In genomic region chr1:121390855-121391254, GRCm38 (mm10) we compare ENCODE assay signal across 21 mouse cellular contexts. TPM values are rescaled to one million over a fixed set of nuclear protein-coding genes. Genes with fewer than 3 reads are reported as not detected.
DNase-seq lines count a peak whose midpoint lies in the region; ATAC-seq lines count a peak whose summit lies in the region.
"Had no signal": no experiment of that assay in that cellular context is flagged by ENCODE, and none has a peak within 500 bp of the region (broad histone marks: within the 10 kb centered on the region; RNA-seq: fewer than 3 reads in every experiment).

No protein-coding gene starts in this region.

- H3K4me2 ChIP-seq in hindbrain, embryonic 12.5 days (replicated peaks), result no peak overlapping the region; the same call in 1 of the 2 replicates
- no peak overlapping the region for H3K4me2 ChIP-seq in hindbrain, embryonic 11.5 days (replicated peaks; ENCODE audit: low read depth, low read length)
- no peak overlapping the region; the same call in 1 of the 2 replicates for H3K4me2 ChIP-seq in neural tube, embryonic 13.5 days
- peak overlapping the region; percentile 43 for H3K4me2 ChIP-seq in midbrain, embryonic 15.5 days
- no peak overlapping the region for H3K4me2 ChIP-seq in kidney, embryonic 14.5 days (replicated peaks; ENCODE audit: low read depth, low read length)
- H3K4me2 ChIP-seq: liver, embryonic 11.5 days; stomach, embryonic 15.5 days had no signal

- H3K9me3 ChIP-seq in hindbrain, embryonic 12.5 days (replicated peaks), result no peaks in the 10 kb centered on the region
- no peaks in the 10 kb centered on the region for H3K9me3 ChIP-seq in hindbrain, embryonic 11.5 days (ENCODE audit: control insufficient read depth, low read length)
- H3K9me3 ChIP-seq in neural tube, embryonic 13.5 days, result no peaks in the 10 kb centered on the region
- H3K9me3 ChIP-seq in midbrain, embryonic 15.5 days, result no peaks in the 10 kb centered on the region
- no peaks in the 10 kb centered on the region for H3K9me3 ChIP-seq in kidney, embryonic 14.5 days (ENCODE audit: control insufficient read depth, low read length)
- H3K9me3 ChIP-seq: embryonic facial prominence, embryonic 10.5 days; stomach, embryonic 15.5 days had no signal

- H3K27me3 ChIP-seq in hindbrain, embryonic 12.5 days, result no peaks in the 10 kb centered on the region
- H3K27me3 ChIP-seq in hindbrain, embryonic 11.5 days (ENCODE audit: control insufficient read depth, insufficient read depth, low read length), result no peaks in the 10 kb centered on the region
- no peaks in the 10 kb centered on the region for H3K27me3 ChIP-seq in neural tube, embryonic 13.5 days
- H3K27me3 ChIP-seq in midbrain, embryonic 15.5 days (replicated peaks), result no peaks in the 10 kb centered on the region
- no peaks in the 10 kb centered on the region for H3K27me3 ChIP-seq in kidney, embryonic 14.5 days (ENCODE audit: control insufficient read depth, insufficient read depth, low read length)
- H3K27me3 ChIP-seq: stomach, embryonic 15.5 days had no signal

- H3K4me3 ChIP-seq in hindbrain, embryonic 12.5 days, result no peak overlapping the region
- no peak overlapping the region for H3K4me3 ChIP-seq in hindbrain, embryonic 11.5 days (ENCODE audit: low read depth, low read length)
- H3K4me3 ChIP-seq in neural tube, embryonic 13.5 days, result no peak overlapping the region
- H3K4me3 ChIP-seq in midbrain, embryonic 15.5 days, result peak overlapping the region; percentile 12; the same call in 1 of the 2 replicates
- H3K4me3 ChIP-seq in kidney, embryonic 14.5 days (ENCODE audit: low read length), result no peak overlapping the region
- H3K4me3 ChIP-seq: embryonic facial prominence, embryonic 10.5 days; stomach, embryonic 15.5 days had no signal

- WGBS in hindbrain, embryonic 12.5 days, result 64% methylated on average over 8 of the region's 8 CpGs
- 81% methylated on average over 8 of the region's 8 CpGs for WGBS in hindbrain, embryonic 11.5 days
- 53% methylated on average over 8 of the region's 8 CpGs for WGBS in neural tube, embryonic 13.5 days
- WGBS in midbrain, embryonic 15.5 days, result 45% methylated on average over 8 of the region's 8 CpGs
- WGBS in kidney, embryonic 14.5 days, result 80% methylated on average over 8 of the region's 8 CpGs

- H3K27ac ChIP-seq in hindbrain, embryonic 12.5 days, result peak overlapping the region; percentile 40; the same call in 1 of the 2 replicates
- no peak overlapping the region for H3K27ac ChIP-seq in hindbrain, embryonic 11.5 days (ENCODE audit: low read depth, low read length)
- H3K27ac ChIP-seq in neural tube, embryonic 13.5 days (replicated peaks), result peak overlapping the region; percentile 39
- no peak overlapping the region for H3K27ac ChIP-seq in midbrain, embryonic 15.5 days
- no peak overlapping the region for H3K27ac ChIP-seq in kidney, embryonic 14.5 days (ENCODE audit: low read depth, low read length)
- H3K27ac ChIP-seq: embryonic facial prominence, embryonic 10.5 days; stomach, embryonic 15.5 days had no signal

- no peak for DNase-seq in hindbrain, embryonic 11.5 days (ENCODE audit: low spot score)
- no peak for DNase-seq in neural tube, embryonic 10.5 days (ENCODE audit: extremely low spot score, low spot score)
- peak; percentile 32 for DNase-seq in retina, postnatal 1 day
- no peak for DNase-seq in thymus, postnatal 36 days
- DNase-seq: adrenal gland, postnatal 36 days; cerebellum, adult 11 months; cerebellum, adult 9-11 months; gastrocnemius, postnatal 36 days; kidney, adult 2 months; kidney, postnatal 10 days; layer of hippocampus, postnatal 36 days; lung, adult 18-20 months; thymus, adult 18-20 months; thymus, postnatal 4 days had no signal

- H3K9ac ChIP-seq in hindbrain, embryonic 12.5 days, result no peak overlapping the region
- no peak overlapping the region for H3K9ac ChIP-seq in hindbrain, embryonic 11.5 days (ENCODE audit: low read depth, low read length)
- no peak overlapping the region for H3K9ac ChIP-seq in neural tube, embryonic 13.5 days
- H3K9ac ChIP-seq in midbrain, embryonic 15.5 days, result no peak overlapping the region
- no peak overlapping the region for H3K9ac ChIP-seq in kidney, embryonic 14.5 days (ENCODE audit: low read depth, low read length)
- H3K9ac ChIP-seq: stomach, embryonic 15.5 days had no signal

- ATAC-seq in hindbrain, embryonic 12.5 days (ENCODE audit: low FRiP score), result peak; percentile 53; the same call in 1 of the 2 replicates
- no peak for ATAC-seq in hindbrain, embryonic 11.5 days (ENCODE audit: low FRiP score)
- ATAC-seq in neural tube, embryonic 13.5 days (ENCODE audit: low read depth), result no peak
- peak; percentile 16; the same call in 1 of the 2 replicates for ATAC-seq in midbrain, embryonic 15.5 days (replicated peaks)
- no peak for ATAC-seq in kidney, embryonic 14.5 days (ENCODE audit: low FRiP score, low TSS enrichment)

- peaks cover 3% of the 10 kb centered on the region for H3K4me1 ChIP-seq in hindbrain, embryonic 12.5 days
- no peaks in the 10 kb centered on the region for H3K4me1 ChIP-seq in hindbrain, embryonic 11.5 days (replicated peaks; ENCODE audit: control insufficient read depth, insufficient read depth, low read length)
- H3K4me1 ChIP-seq in neural tube, embryonic 13.5 days (replicated peaks), result peaks cover 62% of the 10 kb centered on the region
- H3K4me1 ChIP-seq in midbrain, embryonic 15.5 days, result peaks cover 13% of the 10 kb centered on the region
- peaks cover 8% of the 10 kb centered on the region; the same call in 1 of the 2 replicates for H3K4me1 ChIP-seq in kidney, embryonic 14.5 days (ENCODE audit: control insufficient read depth, insufficient read depth, low read length)
- H3K4me1 ChIP-seq: stomach, embryonic 15.5 days had no signal

- H3K36me3 ChIP-seq in hindbrain, embryonic 12.5 days, result no peaks in the 10 kb centered on the region
- H3K36me3 ChIP-seq in hindbrain, embryonic 11.5 days (ENCODE audit: control insufficient read depth, insufficient read depth, low read length), result no peaks in the 10 kb centered on the region
- H3K36me3 ChIP-seq in neural tube, embryonic 13.5 days, result no peaks in the 10 kb centered on the region
- no peaks in the 10 kb centered on the region for H3K36me3 ChIP-seq in midbrain, embryonic 15.5 days (replicated peaks)
- no peaks in the 10 kb centered on the region for H3K36me3 ChIP-seq in kidney, embryonic 14.5 days (ENCODE audit: control insufficient read depth, insufficient read depth, low read length)
- H3K36me3 ChIP-seq: embryonic facial prominence, embryonic 10.5 days; stomach, embryonic 15.5 days had no signal

RNA-seq across cellular contexts. Expression of gene Ccdc93, which starts 40.0 kb away (rescaled TPM):
- polyA plus RNA-seq in hindbrain, embryonic 12.5 days (2016; fragmentation: Nextera tagmentation; extraction: Ambion mirVana), result 14.9 and 15.8 TPM in 2 replicates
- 8.7 and 11.1 TPM in 2 replicates for polyA plus RNA-seq in hindbrain, embryonic 11.5 days (2014; fragmentation: Nextera tagmentation; extraction: Ambion mirVana)
- polyA plus RNA-seq in neural tube, embryonic 13.5 days (2015; fragmentation: Nextera tagmentation; extraction: Ambion mirVana), result 9.3 and 11.6 TPM in 2 replicates
- 11.5 and 14.8 TPM in 2 replicates for polyA plus RNA-seq in midbrain, embryonic 15.5 days (2015; fragmentation: Nextera tagmentation; extraction: Ambion mirVana)
- 6.6 and 11.3 TPM in 2 replicates for polyA plus RNA-seq in kidney, embryonic 14.5 days (2014; fragmentation: Nextera tagmentation; extraction: Ambion mirVana)

RNA-seq across cellular contexts. Expression of gene Insig2, which starts 58.5 kb away (rescaled TPM):
- polyA plus RNA-seq in hindbrain, embryonic 12.5 days (2016; fragmentation: Nextera tagmentation; extraction: Ambion mirVana), result 29.2 and 29.4 TPM in 2 replicates
- polyA plus RNA-seq in hindbrain, embryonic 11.5 days (2014; fragmentation: Nextera tagmentation; extraction: Ambion mirVana), result 19.1 and 20.8 TPM in 2 replicates
- polyA plus RNA-seq in neural tube, embryonic 13.5 days (2015; fragmentation: Nextera tagmentation; extraction: Ambion mirVana), result 42.4 and 48.6 TPM in 2 replicates
- 48.0 and 49.8 TPM in 2 replicates for polyA plus RNA-seq in midbrain, embryonic 15.5 days (2015; fragmentation: Nextera tagmentation; extraction: Ambion mirVana)
- 20.5 and 23.3 TPM in 2 replicates for polyA plus RNA-seq in kidney, embryonic 14.5 days (2014; fragmentation: Nextera tagmentation; extraction: Ambion mirVana)

Comparison
In these comparisons a context has a peak if more than half of its experiments do, and no peak if none do; other contexts are left out.
1. ATAC-seq: peak in hindbrain, embryonic 12.5 days (single experiment) and midbrain, embryonic 15.5 days (single experiment); none in hindbrain, embryonic 11.5 days (single experiment), neural tube, embryonic 13.5 days (single experiment) and kidney, embryonic 14.5 days (single experiment).
2. H3K27ac ChIP-seq: peak in hindbrain, embryonic 12.5 days (single experiment) and neural tube, embryonic 13.5 days (single experiment); none in hindbrain, embryonic 11.5 days (single experiment), midbrain, embryonic 15.5 days (single experiment) and kidney, embryonic 14.5 days (single experiment).